Mouse (Mus musculus): ENCODE measurements around the gene Chmp3.

- TF ChIP-seq CTCF (IDR thresholded peaks at IDR 0.05; ENCODE audit: insufficient read depth, low read depth, low read length) (no peak), POLR2A (IDR thresholded peaks at IDR 0.05; ENCODE audit: insufficient read depth, low read depth, low read length) (no peak)
These were observed 88.3 kb downstream of the Chmp3 start for GRCm38 (mm10) chr6:71631706-71632461.

Data from olfactory bulb, adult 2 months (tissue).